Mouse (Mus musculus): ENCODE measurements around the gene Nphs2. TPM values are rescaled to one million over a fixed set of nuclear protein-coding genes. Genes with fewer than 3 reads are reported as not detected.
"Not testable (repeated sequence)": the region's sequence is repeated elsewhere in the genome, so short reads cannot be mapped to it uniquely, and the experiment has no call there.

Nphs2 gene
- polyA plus RNA-seq (2014; fragmentation: Nextera tagmentation; extraction: Ambion mirVana): 5.0 and 15.5 TPM in 2 replicates

DNA sequence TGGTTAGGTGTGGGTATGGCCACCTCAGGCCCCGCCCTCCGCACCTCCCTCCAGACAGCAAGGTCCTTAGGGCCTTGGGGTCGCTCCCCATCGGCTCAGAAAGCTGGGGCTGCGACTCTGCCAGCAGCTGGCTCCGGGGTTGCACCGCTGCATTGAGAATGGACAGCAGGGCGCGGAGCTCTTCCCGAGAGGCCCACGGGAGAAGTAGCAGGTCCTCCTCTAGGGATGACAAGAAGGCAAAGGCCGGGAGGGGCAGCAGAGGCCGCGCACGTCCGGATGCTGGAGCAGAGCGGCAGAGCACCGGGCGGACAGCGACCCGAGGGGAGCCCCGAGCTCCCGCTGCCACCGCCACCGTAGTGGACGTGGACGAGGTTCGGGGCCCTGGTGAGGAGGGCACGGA is at the start of gene Nphs2:
Gene Nphs2 (plus strand): TSS at position 98 of the 400 bp plus-strand sequence.
- Histone ChIP-seq H3K9ac (ENCODE audit: low read depth, low read length) (no peak within 1 kb of the TSS), H3K27ac (ENCODE audit: low read depth, low read length) (no peak within 1 kb of the TSS), H3K27me3 (ENCODE audit: control insufficient read depth, insufficient read depth, low read length) (peaks cover 30% of the 10 kb centered on the region), H3K4me2 (replicated peaks; ENCODE audit: low read depth, low read length) (peak within 1 kb of the TSS; percentile 44), H3K4me3 (ENCODE audit: low read length) (peak within 1 kb of the TSS; percentile 20; the same call in 1 of the 2 replicates), H3K9me3 (ENCODE audit: control insufficient read depth, low read length) (no peaks in the 10 kb centered on the region), H3K4me1 (ENCODE audit: control insufficient read depth, insufficient read depth, low read length) (peaks cover 6% of the 10 kb centered on the region), H3K36me3 (ENCODE audit: control insufficient read depth, insufficient read depth, low read length) (no peaks in the 10 kb centered on the region)
- 0 out of 2 replicates have a peak, but pooled peaks have one; percentile 28 for ATAC-seq (ENCODE audit: low FRiP score, low TSS enrichment)
- 4% methylated on average over 28 of the region's 29 CpGs for WGBS

GRCm38 (mm10) chr1:156263352-156263751 is 47.2 kb upstream of the Nphs2 start:
- no peaks in the 10 kb centered on the region for H3K9me3 ChIP-seq (ENCODE audit: control insufficient read depth, low read length)
- H3K27me3 ChIP-seq (ENCODE audit: control insufficient read depth, insufficient read depth, low read length): no peaks in the 10 kb centered on the region
- no peak overlapping the region for H3K4me3 ChIP-seq (ENCODE audit: low read length)
- no peak overlapping the region for H3K4me2 ChIP-seq (replicated peaks; ENCODE audit: low read depth, low read length)
- no peaks in the 10 kb centered on the region for H3K36me3 ChIP-seq (ENCODE audit: control insufficient read depth, insufficient read depth, low read length)
- no peaks in the 10 kb centered on the region for H3K4me1 ChIP-seq (ENCODE audit: control insufficient read depth, insufficient read depth, low read length)
- H3K9ac ChIP-seq (ENCODE audit: low read depth, low read length): no peak overlapping the region
- 0 out of 2 replicates have a peak, but pooled peaks have one; percentile 52 for ATAC-seq (ENCODE audit: low FRiP score, low TSS enrichment)
- WGBS: 45% methylated on average over 2 of the region's 2 CpGs
- H3K27ac ChIP-seq (ENCODE audit: low read depth, low read length): no peak overlapping the region

GRCm38 (mm10) chr1:156263946-156264345 is 46.6 kb upstream of the Nphs2 start:
- no peak for ATAC-seq (ENCODE audit: low FRiP score, low TSS enrichment)
- 80% methylated on average over 8 of the region's 8 CpGs for WGBS

GRCm38 (mm10) chr1:156268546-156268945 is 42.0 kb upstream of the Nphs2 start:
- ATAC-seq (ENCODE audit: low FRiP score, low TSS enrichment); H3K4me1 ChIP-seq (ENCODE audit: control insufficient read depth, insufficient read depth, low read length); H3K27ac ChIP-seq (ENCODE audit: low read depth, low read length); H3K4me2 ChIP-seq (replicated peaks; ENCODE audit: low read depth, low read length); H3K9ac ChIP-seq (ENCODE audit: low read depth, low read length); H3K9me3 ChIP-seq (ENCODE audit: control insufficient read depth, low read length); H3K27me3 ChIP-seq (ENCODE audit: control insufficient read depth, insufficient read depth, low read length); H3K36me3 ChIP-seq (ENCODE audit: control insufficient read depth, insufficient read depth, low read length); H3K4me3 ChIP-seq (ENCODE audit: low read length): not testable (repeated sequence)
- 40% methylated on average over 3 of the region's 3 CpGs for WGBS

More at GRCm38 (mm10) chr1:156263946-156264345, 46.6 kb upstream of the Nphs2 start:
- Histone ChIP-seq H3K36me3 (ENCODE audit: control insufficient read depth, insufficient read depth, low read length) (no peaks in the 10 kb centered on the region), H3K27me3 (ENCODE audit: control insufficient read depth, insufficient read depth, low read length) (no peaks in the 10 kb centered on the region), H3K4me1 (ENCODE audit: control insufficient read depth, insufficient read depth, low read length) (no peaks in the 10 kb centered on the region), H3K9ac (ENCODE audit: low read depth, low read length) (no peak overlapping the region), H3K9me3 (ENCODE audit: control insufficient read depth, low read length) (no peaks in the 10 kb centered on the region), H3K27ac (ENCODE audit: low read depth, low read length) (no peak overlapping the region), H3K4me2 (replicated peaks; ENCODE audit: low read depth, low read length) (no peak overlapping the region), H3K4me3 (ENCODE audit: low read length) (no peak overlapping the region)

- H3K27ac ChIP-seq (ENCODE audit: low read depth, low read length): no peak overlapping the region
- H3K36me3 ChIP-seq (ENCODE audit: control insufficient read depth, insufficient read depth, low read length): no peaks in the 10 kb centered on the region
- H3K9ac ChIP-seq (ENCODE audit: low read depth, low read length): no peak overlapping the region
- H3K4me2 ChIP-seq (replicated peaks; ENCODE audit: low read depth, low read length): no peak overlapping the region
- no peak overlapping the region for H3K4me3 ChIP-seq (ENCODE audit: low read length)
- H3K4me1 ChIP-seq (ENCODE audit: control insufficient read depth, insufficient read depth, low read length): no peaks in the 10 kb centered on the region
- no peaks in the 10 kb centered on the region for H3K27me3 ChIP-seq (ENCODE audit: control insufficient read depth, insufficient read depth, low read length)
- ATAC-seq (ENCODE audit: low FRiP score, low TSS enrichment): no peak
- WGBS: 82% methylated on average over 9 of the region's 9 CpGs
- no peaks in the 10 kb centered on the region for H3K9me3 ChIP-seq (ENCODE audit: control insufficient read depth, low read length)
These were observed 40.1 kb upstream of the Nphs2 start for GRCm38 (mm10) chr1:156270471-156270870.

DNA sequence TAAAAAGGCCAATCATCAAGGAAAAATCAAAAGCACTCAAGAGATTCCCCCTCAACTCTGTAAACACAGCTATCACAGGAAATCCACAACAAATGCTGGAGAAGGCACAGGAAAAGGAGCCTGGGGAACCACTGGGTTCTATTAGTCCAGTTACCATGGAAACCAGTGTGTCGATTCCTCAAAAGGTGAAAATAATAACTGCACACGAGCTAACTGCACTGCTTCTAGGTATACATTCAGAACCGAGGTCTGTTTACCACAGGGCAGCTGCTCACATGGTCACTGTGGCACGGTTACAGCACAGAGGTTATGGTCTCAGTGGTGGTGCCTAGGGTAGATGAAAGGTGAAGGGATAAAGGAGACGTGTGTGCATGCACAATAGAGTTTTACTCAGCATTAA is 38.9 kb upstream of the Nphs2 start:
- H3K4me2 ChIP-seq (replicated peaks; ENCODE audit: low read depth, low read length): no peak overlapping the region
- no peak for ATAC-seq (ENCODE audit: low FRiP score, low TSS enrichment)

GRCm38 (mm10) chr1:156273647-156274046 is 36.9 kb upstream of the Nphs2 start:
- no peak overlapping the region for H3K27ac ChIP-seq (ENCODE audit: low read depth, low read length)
- WGBS: 58% methylated on average over 7 of the region's 7 CpGs
- no peak for ATAC-seq (ENCODE audit: low FRiP score, low TSS enrichment)
- H3K4me3 ChIP-seq (ENCODE audit: low read length): no peak overlapping the region
- H3K27me3 ChIP-seq (ENCODE audit: control insufficient read depth, insufficient read depth, low read length): no peaks in the 10 kb centered on the region
- H3K9me3 ChIP-seq (ENCODE audit: control insufficient read depth, low read length): no peaks in the 10 kb centered on the region
- no peaks in the 10 kb centered on the region for H3K4me1 ChIP-seq (ENCODE audit: control insufficient read depth, insufficient read depth, low read length)
- no peaks in the 10 kb centered on the region for H3K36me3 ChIP-seq (ENCODE audit: control insufficient read depth, insufficient read depth, low read length)
- H3K9ac ChIP-seq (ENCODE audit: low read depth, low read length): no peak overlapping the region
- no peak overlapping the region for H3K4me2 ChIP-seq (replicated peaks; ENCODE audit: low read depth, low read length)

More for the DNA sequence above, 38.9 kb upstream of the Nphs2 start:
- Histone ChIP-seq H3K9me3 (ENCODE audit: control insufficient read depth, low read length) (no peaks in the 10 kb centered on the region), H3K27me3 (ENCODE audit: control insufficient read depth, insufficient read depth, low read length) (no peaks in the 10 kb centered on the region), H3K36me3 (ENCODE audit: control insufficient read depth, insufficient read depth, low read length) (no peaks in the 10 kb centered on the region), H3K4me1 (ENCODE audit: control insufficient read depth, insufficient read depth, low read length) (no peaks in the 10 kb centered on the region), H3K9ac (ENCODE audit: low read depth, low read length) (no peak overlapping the region), H3K27ac (ENCODE audit: low read depth, low read length) (no peak overlapping the region), H3K4me3 (ENCODE audit: low read length) (no peak overlapping the region)
- WGBS: 67% methylated on average over 5 of the region's 5 CpGs

DNA sequence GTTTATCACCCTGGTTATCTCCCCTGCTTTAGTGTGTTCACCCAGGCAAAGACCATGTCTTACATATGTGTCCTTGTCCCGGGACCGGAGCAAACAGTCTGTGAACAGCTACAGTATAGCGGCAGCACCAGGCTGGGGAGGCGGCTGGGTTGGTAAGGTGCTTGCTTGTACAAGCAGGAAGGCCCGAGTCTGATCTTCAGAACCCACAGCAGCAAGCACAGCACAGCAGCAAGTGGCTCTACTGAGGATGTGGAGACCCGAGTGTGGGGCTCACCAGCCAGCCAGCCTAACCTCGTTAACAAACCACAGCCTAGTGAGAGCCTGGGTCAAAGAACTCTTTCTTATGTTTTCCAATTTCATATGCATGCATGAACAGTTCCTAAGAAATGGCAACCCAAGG is 30.4 kb upstream of the Nphs2 start:
- Histone ChIP-seq H3K27ac (ENCODE audit: low read depth, low read length) (no peak overlapping the region), H3K9ac (ENCODE audit: low read depth, low read length) (no peak overlapping the region), H3K9me3 (ENCODE audit: control insufficient read depth, low read length) (no peaks in the 10 kb centered on the region), H3K4me1 (ENCODE audit: control insufficient read depth, insufficient read depth, low read length) (no peaks in the 10 kb centered on the region), H3K4me3 (ENCODE audit: low read length) (no peak overlapping the region), H3K36me3 (ENCODE audit: control insufficient read depth, insufficient read depth, low read length) (no peaks in the 10 kb centered on the region), H3K4me2 (replicated peaks; ENCODE audit: low read depth, low read length) (no peak overlapping the region), H3K27me3 (ENCODE audit: control insufficient read depth, insufficient read depth, low read length) (no peaks in the 10 kb centered on the region)
- WGBS: 85% methylated on average over 7 of the region's 7 CpGs
- no peak for ATAC-seq (ENCODE audit: low FRiP score, low TSS enrichment)

DNA sequence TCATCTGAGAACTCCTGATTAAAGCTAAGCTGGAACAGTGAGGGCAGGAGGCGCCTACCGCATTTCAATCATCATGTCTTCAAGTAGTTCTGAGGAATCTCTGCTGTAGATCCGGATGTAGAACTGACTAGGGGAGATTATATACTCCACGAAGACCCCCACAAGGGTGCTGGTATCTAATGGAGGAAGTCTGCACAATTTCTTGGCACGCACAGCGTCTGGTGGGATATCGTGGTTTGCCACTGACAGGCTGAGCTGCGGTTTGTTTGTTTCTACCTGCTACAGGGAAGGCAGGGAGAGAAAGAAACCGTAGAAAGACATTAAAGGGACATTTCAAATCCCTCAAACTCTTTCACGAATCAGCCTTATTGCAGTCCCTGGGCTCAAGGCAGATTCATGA is 26.3 kb upstream of the Nphs2 start:
- Histone ChIP-seq H3K9me3 (ENCODE audit: control insufficient read depth, low read length) (no peaks in the 10 kb centered on the region), H3K4me3 (ENCODE audit: low read length) (no peak overlapping the region), H3K27me3 (ENCODE audit: control insufficient read depth, insufficient read depth, low read length) (no peaks in the 10 kb centered on the region), H3K4me1 (ENCODE audit: control insufficient read depth, insufficient read depth, low read length) (no peaks in the 10 kb centered on the region), H3K4me2 (replicated peaks; ENCODE audit: low read depth, low read length) (no peak overlapping the region), H3K36me3 (ENCODE audit: control insufficient read depth, insufficient read depth, low read length) (no peaks in the 10 kb centered on the region), H3K9ac (ENCODE audit: low read depth, low read length) (no peak overlapping the region), H3K27ac (ENCODE audit: low read depth, low read length) (no peak overlapping the region)
- ATAC-seq (ENCODE audit: low FRiP score, low TSS enrichment): no peak
- 76% methylated on average over 10 of the region's 10 CpGs for WGBS
